Mouse (Mus musculus): ENCODE results near the gene 4930579F01Rik. TPM values are rescaled to one million over a fixed set of nuclear protein-coding genes. Genes with fewer than 3 reads are reported as not detected.

The 4930579F01Rik gene
- polyA plus RNA-seq, 1 experiment from 2014 or later, result not detected

GRCm38 (mm10) chr3:138118392-138118791 lies 75.2 kb downstream of the 4930579F01Rik start:
- H3K9me3 ChIP-seq (ENCODE audit: control insufficient read depth, low read length), result no peaks in the 10 kb centered on the region
- H3K4me1 ChIP-seq (ENCODE audit: control insufficient read depth, insufficient read depth, low read length), result no peaks in the 10 kb centered on the region
- no peak overlapping the region for H3K4me2 ChIP-seq (ENCODE audit: low read depth)
- no peak for DNase-seq (ENCODE audit: low spot score)
- H3K27ac ChIP-seq (ENCODE audit: low read depth, low read length), result no peak overlapping the region
- H3K36me3 ChIP-seq (ENCODE audit: control insufficient read depth, insufficient read depth, low read length), result no peaks in the 10 kb centered on the region
- no peaks in the 10 kb centered on the region for H3K27me3 ChIP-seq (ENCODE audit: control insufficient read depth, insufficient read depth, low read length)
- no peak overlapping the region for H3K9ac ChIP-seq (ENCODE audit: low read length)
- no peak for ATAC-seq (ENCODE audit: insufficient read depth, low FRiP score, low TSS enrichment)
- 82% methylated on average over 6 of the region's 6 CpGs for WGBS
- no peak overlapping the region for H3K4me3 ChIP-seq (ENCODE audit: low read depth, low read length)

- Histone ChIP-seq H3K9me3 (ENCODE audit: control insufficient read depth, low read length) (no peaks in the 10 kb centered on the region), H3K4me1 (ENCODE audit: control insufficient read depth, insufficient read depth, low read length) (no peaks in the 10 kb centered on the region), H3K4me3 (ENCODE audit: low read depth, low read length) (no peak overlapping the region), H3K9ac (ENCODE audit: low read length) (no peak overlapping the region), H3K4me2 (ENCODE audit: low read depth) (no peak overlapping the region), H3K27me3 (ENCODE audit: control insufficient read depth, insufficient read depth, low read length) (no peaks in the 10 kb centered on the region), H3K27ac (ENCODE audit: low read depth, low read length) (no peak overlapping the region), H3K36me3 (ENCODE audit: control insufficient read depth, insufficient read depth, low read length) (no peaks in the 10 kb centered on the region)
- WGBS, result 93% methylated on average over 4 of the region's 4 CpGs
- DNase-seq (ENCODE audit: low spot score) (no peak), ATAC-seq (ENCODE audit: insufficient read depth, low FRiP score, low TSS enrichment) (no peak)
Measured at GRCm38 (mm10) chr3:138116871-138117270, 76.8 kb downstream of the 4930579F01Rik start.

GRCm38 (mm10) chr3:138114106-138114505 lies 79.5 kb downstream of the 4930579F01Rik start:
- Histone ChIP-seq H3K27me3 (ENCODE audit: control insufficient read depth, insufficient read depth, low read length) (no peaks in the 10 kb centered on the region), H3K4me1 (ENCODE audit: control insufficient read depth, insufficient read depth, low read length) (no peaks in the 10 kb centered on the region), H3K4me2 (ENCODE audit: low read depth) (no peak overlapping the region), H3K9ac (ENCODE audit: low read length) (no peak overlapping the region), H3K9me3 (ENCODE audit: control insufficient read depth, low read length) (no peaks in the 10 kb centered on the region), H3K36me3 (ENCODE audit: control insufficient read depth, insufficient read depth, low read length) (no peaks in the 10 kb centered on the region), H3K4me3 (ENCODE audit: low read depth, low read length) (no peak overlapping the region), H3K27ac (ENCODE audit: low read depth, low read length) (no peak overlapping the region)
- DNase-seq (ENCODE audit: low spot score) (no peak), ATAC-seq (ENCODE audit: insufficient read depth, low FRiP score, low TSS enrichment) (no peak)
- WGBS, result 88% methylated on average over 17 of the region's 17 CpGs

Other genes with a start within 250 kb of the 4930579F01Rik start
- gene Dapp1, start 212.3 kb downstream of the 4930579F01Rik start, polyA plus RNA-seq (2014; fragmentation: Nextera tagmentation; extraction: Ambion mirVana), result 1.6 and 2.6 TPM in 2 replicates
- gene 1110002E22Rik, start 128.8 kb downstream of the 4930579F01Rik start, polyA plus RNA-seq (2014; fragmentation: Nextera tagmentation; extraction: Ambion mirVana), result 0.21 and 0.42 TPM in 2 replicates
- gene Gm5105, start 126.4 kb downstream of the 4930579F01Rik start, polyA plus RNA-seq (2014; fragmentation: Nextera tagmentation; extraction: Ambion mirVana), result not detected in 2 replicates
- 13.8 and 17.0 TPM in 2 replicates for gene Trmt10a, start 50.4 kb downstream of the 4930579F01Rik start, polyA plus RNA-seq (2014; fragmentation: Nextera tagmentation; extraction: Ambion mirVana)
- 7.5 and 7.8 TPM in 2 replicates for gene Mttp, start 48.9 kb downstream of the 4930579F01Rik start, polyA plus RNA-seq (2014; fragmentation: Nextera tagmentation; extraction: Ambion mirVana)
- gene Adh7, start 23.9 kb upstream of the 4930579F01Rik start, polyA plus RNA-seq (2014; fragmentation: Nextera tagmentation; extraction: Ambion mirVana), result 0.13 TPM in 1 of 2 replicates, not detected in the other
- 1.9 and 2.1 TPM in 2 replicates for gene Adh1, start 67.2 kb upstream of the 4930579F01Rik start, polyA plus RNA-seq (2014; fragmentation: Nextera tagmentation; extraction: Ambion mirVana)
- gene Adh6a, start 119.5 kb upstream of the 4930579F01Rik start, polyA plus RNA-seq (2014; fragmentation: Nextera tagmentation; extraction: Ambion mirVana), result not detected in 2 replicates
- 0.53 and 0.68 TPM in 2 replicates for gene Adh6b, start 147.9 kb upstream of the 4930579F01Rik start, polyA plus RNA-seq (2014; fragmentation: Nextera tagmentation; extraction: Ambion mirVana)
- gene Adh4, start 221.6 kb upstream of the 4930579F01Rik start, polyA plus RNA-seq (2014; fragmentation: Nextera tagmentation; extraction: Ambion mirVana), result not detected in 2 replicates
- gene Adh5, start 249.3 kb upstream of the 4930579F01Rik start, polyA plus RNA-seq (2014; fragmentation: Nextera tagmentation; extraction: Ambion mirVana), result 248 and 254 TPM in 2 replicates

Measured in neural tube, embryonic 11.5 days (tissue).